Mouse (Mus musculus): Measurements from ENCODE around the gene Mpdu1. TPM values are rescaled to one million over a fixed set of nuclear protein-coding genes. Genes with fewer than 3 reads are reported as not detected.
"Not testable (repeated sequence)": the region's sequence is repeated elsewhere in the genome, so short reads cannot be mapped to it uniquely, and the experiment has no call there.

Mpdu1 gene
- polyA plus RNA-seq, 1 experiment from 2014 or later = 69.9 TPM

- Histone ChIP-seq H3K9ac (ENCODE audit: low read depth, low read length) (peak overlapping the region; percentile 98), H3K9me3 (ENCODE audit: control insufficient read depth, low read length) (no peaks in the 10 kb centered on the region), H3K36me3 (ENCODE audit: control insufficient read depth, insufficient read depth, low read length) (no peaks in the 10 kb centered on the region), H3K27ac (ENCODE audit: low read length) (peak overlapping the region; percentile 96), H3K4me3 (ENCODE audit: low read length) (peak overlapping the region; percentile 100), H3K4me2 (ENCODE audit: low read depth, low read length) (peak overlapping the region; percentile 72), H3K27me3 (replicated peaks; ENCODE audit: control insufficient read depth, insufficient read depth, low read length) (no peaks in the 10 kb centered on the region), H3K4me1 (ENCODE audit: control insufficient read depth, insufficient read depth, low read length) (peaks cover 16% of the 10 kb centered on the region)
- under 1% methylated on average over 48 of the region's 50 CpGs for WGBS
- peak; percentile 73 for ATAC-seq
These were observed 29.1 kb downstream of the Mpdu1 start for GRCm38 (mm10) chr11:69633128-69633866.

DNA sequence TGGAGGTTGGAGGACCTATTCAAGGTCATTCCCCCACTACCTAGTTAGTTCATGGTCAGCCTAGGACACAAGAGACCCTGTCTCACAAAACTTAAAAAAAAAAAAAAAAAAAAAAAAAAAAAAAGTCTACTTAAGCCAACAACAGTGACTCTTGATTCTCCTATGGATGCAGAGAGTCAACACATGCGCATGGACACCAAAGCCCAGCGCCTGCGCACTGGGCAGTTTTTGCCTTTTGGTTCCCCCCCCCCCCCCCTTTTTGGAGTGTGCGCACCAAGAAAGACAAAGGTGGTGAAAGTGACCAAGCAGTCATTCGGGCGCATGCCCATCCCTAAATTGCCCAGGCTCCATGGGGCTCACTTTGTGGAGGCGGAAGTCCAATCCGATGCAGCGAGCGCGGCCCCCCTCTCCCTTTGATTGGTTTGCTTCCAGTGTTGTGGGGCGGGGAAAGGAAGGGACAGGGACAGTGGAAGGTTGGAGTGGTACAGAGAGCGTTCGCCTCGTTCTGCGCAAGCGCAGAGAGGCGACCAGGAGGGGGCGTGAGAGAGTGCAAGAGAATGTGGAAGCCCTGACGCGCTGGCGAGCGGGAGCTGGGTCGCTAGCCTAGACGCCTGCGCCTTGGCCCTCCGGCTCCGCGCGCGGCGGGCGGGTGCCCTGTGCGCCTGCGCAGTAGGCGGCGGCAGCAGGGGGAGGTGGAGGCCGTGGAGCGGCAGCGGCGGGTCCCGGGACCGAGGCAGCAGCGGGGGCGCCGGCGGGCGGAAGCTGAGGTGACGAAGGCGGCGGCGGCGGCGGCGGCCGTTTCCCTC is 30.0 kb downstream of the Mpdu1 start, which contains the start of gene Fxr2:
TSS of gene Fxr2 (plus strand) at position 707 of the 806 bp plus-strand sequence.
- Histone ChIP-seq H3K9ac (ENCODE audit: low read depth, low read length) (peak within 1 kb of the TSS; percentile 98), H3K27me3 (replicated peaks; ENCODE audit: control insufficient read depth, insufficient read depth, low read length) (no peaks in the 10 kb centered on the region), H3K9me3 (ENCODE audit: control insufficient read depth, low read length) (no peaks in the 10 kb centered on the region), H3K4me1 (ENCODE audit: control insufficient read depth, insufficient read depth, low read length) (peaks cover 16% of the 10 kb centered on the region), H3K4me2 (ENCODE audit: low read depth, low read length) (peak within 1 kb of the TSS; percentile 72), H3K4me3 (ENCODE audit: low read length) (peak within 1 kb of the TSS; percentile 100), H3K36me3 (ENCODE audit: control insufficient read depth, insufficient read depth, low read length) (no peaks in the 10 kb centered on the region), H3K27ac (ENCODE audit: low read length) (peak within 1 kb of the TSS; percentile 96)
- ATAC-seq = peak; percentile 99
- under 1% methylated on average over 38 of the region's 56 CpGs for WGBS

- ATAC-seq = no peak
- H3K9ac ChIP-seq (ENCODE audit: low read depth, low read length) = no peak overlapping the region
- no peak overlapping the region for H3K4me2 ChIP-seq (ENCODE audit: low read depth, low read length)
- no peak overlapping the region for H3K4me3 ChIP-seq (ENCODE audit: low read length)
- peaks cover 8% of the 10 kb centered on the region for H3K4me1 ChIP-seq (ENCODE audit: control insufficient read depth, insufficient read depth, low read length)
- H3K27me3 ChIP-seq (replicated peaks; ENCODE audit: control insufficient read depth, insufficient read depth, low read length) = no peaks in the 10 kb centered on the region
- no peaks in the 10 kb centered on the region for H3K36me3 ChIP-seq (ENCODE audit: control insufficient read depth, insufficient read depth, low read length)
- no peak overlapping the region for H3K27ac ChIP-seq (ENCODE audit: low read length)
- no peaks in the 10 kb centered on the region for H3K9me3 ChIP-seq (ENCODE audit: control insufficient read depth, low read length)
- WGBS = 60% methylated on average over 1 of the region's 1 CpGs
These were observed 32.6 kb downstream of the Mpdu1 start for GRCm38 (mm10) chr11:69629802-69630201.

GRCm38 (mm10) chr11:69628286-69628685 is 34.2 kb downstream of the Mpdu1 start:
- ATAC-seq = no peak
- Histone ChIP-seq H3K9me3 (ENCODE audit: control insufficient read depth, low read length) (no peaks in the 10 kb centered on the region), H3K27me3 (replicated peaks; ENCODE audit: control insufficient read depth, insufficient read depth, low read length) (no peaks in the 10 kb centered on the region), H3K9ac (ENCODE audit: low read depth, low read length) (no peak overlapping the region), H3K27ac (ENCODE audit: low read length) (no peak overlapping the region), H3K4me2 (ENCODE audit: low read depth, low read length) (no peak overlapping the region), H3K4me1 (ENCODE audit: control insufficient read depth, insufficient read depth, low read length) (no peaks in the 10 kb centered on the region), H3K36me3 (ENCODE audit: control insufficient read depth, insufficient read depth, low read length) (no peaks in the 10 kb centered on the region), H3K4me3 (ENCODE audit: low read length) (no peak overlapping the region)
- WGBS = 36% methylated on average over 6 of the region's 6 CpGs

DNA sequence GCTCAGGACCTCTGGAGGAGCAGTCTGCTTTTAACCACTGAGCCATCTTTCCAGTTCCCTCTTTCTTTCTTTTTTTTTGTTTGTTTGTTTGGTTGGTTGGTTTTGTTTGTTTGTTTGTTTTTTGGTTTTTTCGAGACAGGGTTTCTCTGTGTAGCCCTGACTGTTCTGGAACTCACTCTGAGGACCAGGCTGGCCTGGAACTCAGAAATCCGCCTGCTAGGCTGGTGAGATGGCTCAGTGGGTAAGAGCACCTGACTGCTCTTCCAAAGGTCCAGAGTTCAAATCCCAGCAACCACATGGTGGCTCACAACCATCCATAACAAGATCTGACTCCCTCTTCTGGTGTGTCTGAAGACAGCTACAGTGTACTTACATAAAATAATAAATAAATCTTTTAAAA is 38.1 kb downstream of the Mpdu1 start:
- H3K36me3 ChIP-seq (ENCODE audit: control insufficient read depth, insufficient read depth, low read length); H3K27ac ChIP-seq (ENCODE audit: low read length); H3K4me3 ChIP-seq (ENCODE audit: low read length); H3K27me3 ChIP-seq (replicated peaks; ENCODE audit: control insufficient read depth, insufficient read depth, low read length); H3K9ac ChIP-seq (ENCODE audit: low read depth, low read length); H3K4me1 ChIP-seq (ENCODE audit: control insufficient read depth, insufficient read depth, low read length); H3K9me3 ChIP-seq (ENCODE audit: control insufficient read depth, low read length); H3K4me2 ChIP-seq (ENCODE audit: low read depth, low read length); ATAC-seq: not testable (repeated sequence)
- 87% methylated on average over 2 of the region's 2 CpGs for WGBS

DNA sequence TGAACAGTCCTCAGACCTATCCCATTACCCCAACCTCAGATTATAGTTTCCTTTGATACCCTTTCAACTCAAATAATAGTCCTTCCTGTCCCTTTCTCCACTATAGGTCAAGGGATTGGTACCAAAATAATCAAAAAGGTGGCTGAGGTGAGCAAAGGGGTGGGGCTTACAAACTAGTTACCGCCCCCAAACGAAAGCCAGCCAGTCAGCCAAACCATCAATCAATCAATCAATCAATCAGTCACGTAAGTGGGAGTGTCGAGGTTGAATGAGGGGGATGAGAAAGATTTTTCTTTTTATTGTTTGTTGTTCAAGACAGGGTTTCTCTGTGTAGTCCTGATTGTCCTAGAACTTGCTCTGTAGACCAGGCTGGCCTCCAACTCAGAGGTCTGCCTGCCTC is 39.4 kb downstream of the Mpdu1 start:
- no peak overlapping the region for H3K27ac ChIP-seq (ENCODE audit: low read length)
- H3K9ac ChIP-seq (ENCODE audit: low read depth, low read length) = peak overlapping the region; percentile 81
- H3K27me3 ChIP-seq (replicated peaks; ENCODE audit: control insufficient read depth, insufficient read depth, low read length) = no peaks in the 10 kb centered on the region
- 71% methylated on average over 4 of the region's 4 CpGs for WGBS
- ATAC-seq = no peak
- no peaks in the 10 kb centered on the region for H3K36me3 ChIP-seq (ENCODE audit: control insufficient read depth, insufficient read depth, low read length)
- H3K4me2 ChIP-seq (ENCODE audit: low read depth, low read length) = peak overlapping the region; percentile 88
- peak overlapping the region; percentile 69; the same call in 1 of the 2 replicates for H3K4me3 ChIP-seq (ENCODE audit: low read length)
- H3K4me1 ChIP-seq (ENCODE audit: control insufficient read depth, insufficient read depth, low read length) = peaks cover 9% of the 10 kb centered on the region
- H3K9me3 ChIP-seq (ENCODE audit: control insufficient read depth, low read length) = no peaks in the 10 kb centered on the region

DNA sequence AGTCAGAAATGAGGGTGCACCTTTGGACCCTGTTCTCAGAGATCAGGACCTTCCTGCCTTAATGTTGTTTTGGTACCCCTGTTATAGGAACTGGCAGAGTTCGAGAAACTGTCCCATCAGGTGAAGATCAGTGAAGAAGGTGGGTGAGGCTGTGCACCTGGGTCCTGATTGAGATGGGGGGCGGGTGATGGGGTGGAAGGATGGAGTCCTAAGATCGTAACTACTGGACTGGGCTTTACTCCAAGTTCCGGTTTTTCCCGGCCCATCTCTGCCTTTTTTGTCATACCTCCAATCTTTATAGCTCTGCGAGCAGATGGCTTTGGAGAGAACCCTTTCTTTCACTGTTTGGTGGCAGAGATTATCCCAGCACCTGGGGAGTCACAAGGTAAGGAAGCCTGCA is 40.0 kb downstream of the Mpdu1 start:
- H3K27ac ChIP-seq (ENCODE audit: low read length) = no peak overlapping the region
- H3K4me1 ChIP-seq (ENCODE audit: control insufficient read depth, insufficient read depth, low read length) = peaks cover 9% of the 10 kb centered on the region
- no peaks in the 10 kb centered on the region for H3K27me3 ChIP-seq (replicated peaks; ENCODE audit: control insufficient read depth, insufficient read depth, low read length)
- no peaks in the 10 kb centered on the region for H3K36me3 ChIP-seq (ENCODE audit: control insufficient read depth, insufficient read depth, low read length)
- ATAC-seq = peak; percentile 21; the same call in 1 of the 2 replicates
- peak overlapping the region; percentile 88 for H3K4me2 ChIP-seq (ENCODE audit: low read depth, low read length)
- WGBS = 22% methylated on average over 6 of the region's 6 CpGs
- H3K9me3 ChIP-seq (ENCODE audit: control insufficient read depth, low read length) = no peaks in the 10 kb centered on the region
- H3K9ac ChIP-seq (ENCODE audit: low read depth, low read length) = peak overlapping the region; percentile 81
- H3K4me3 ChIP-seq (ENCODE audit: low read length) = peak overlapping the region; percentile 69

GRCm38 (mm10) chr11:69621571-69622268 is 40.7 kb downstream of the Mpdu1 start, which contains the start of gene Sat2:
Gene Sat2 (plus strand): TSS chr11:69622024.
- peak within 1 kb of the TSS; percentile 69 for H3K4me3 ChIP-seq (ENCODE audit: low read length)
- peak within 1 kb of the TSS; percentile 67 for H3K27ac ChIP-seq (ENCODE audit: low read length)
- peaks cover 9% of the 10 kb centered on the region for H3K4me1 ChIP-seq (ENCODE audit: control insufficient read depth, insufficient read depth, low read length)
- no peaks in the 10 kb centered on the region for H3K27me3 ChIP-seq (replicated peaks; ENCODE audit: control insufficient read depth, insufficient read depth, low read length)
- ATAC-seq = peak; percentile 75
- peak within 1 kb of the TSS; percentile 88 for H3K4me2 ChIP-seq (ENCODE audit: low read depth, low read length)
- H3K9me3 ChIP-seq (ENCODE audit: control insufficient read depth, low read length) = no peaks in the 10 kb centered on the region
- H3K9ac ChIP-seq (ENCODE audit: low read depth, low read length) = peak within 1 kb of the TSS; percentile 81
- WGBS = 1% methylated on average over 20 of the region's 20 CpGs
- H3K36me3 ChIP-seq (ENCODE audit: control insufficient read depth, insufficient read depth, low read length) = no peaks in the 10 kb centered on the region

Data from intestine, embryonic 16.5 days (tissue).